Mouse (Mus musculus) telencephalon, adult 2 months (tissue): ENCODE results near the gene Vmn2r78.
"Not testable (repeated sequence)": the region's sequence is repeated elsewhere in the genome, so short reads cannot be mapped to it uniquely, and the experiment has no call there.

Experiments
- DNase-seq: peaks from one replicate; pipeline ENCODE4 v3.0.0-alpha.2; 2011; ENCODE audit warnings: low read depth, low spot score

Vmn2r78 gene

DNA sequence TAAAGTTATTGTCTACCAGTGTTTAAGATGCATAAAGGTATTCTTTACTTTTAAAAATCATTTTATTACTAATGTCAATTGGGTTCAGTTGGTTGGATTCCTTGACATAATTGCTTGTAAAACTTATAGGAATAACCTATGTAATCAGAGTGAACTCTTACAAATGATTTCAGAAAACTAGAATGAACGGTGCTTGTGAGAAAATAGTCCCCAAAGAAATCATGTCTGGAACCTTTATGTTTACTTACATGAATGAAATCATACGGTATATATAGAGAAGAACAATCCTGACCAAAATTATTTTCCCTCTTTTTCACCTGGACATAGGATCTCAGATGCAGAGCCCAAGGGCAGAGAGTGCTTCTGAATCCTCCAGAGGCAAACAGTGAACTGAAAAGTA is at the start of gene Vmn2r78:
Gene Vmn2r78, plus strand, starts transcription at position 301 of the 400 bp plus-strand sequence.
- DNase-seq: not testable (repeated sequence)

DNA sequence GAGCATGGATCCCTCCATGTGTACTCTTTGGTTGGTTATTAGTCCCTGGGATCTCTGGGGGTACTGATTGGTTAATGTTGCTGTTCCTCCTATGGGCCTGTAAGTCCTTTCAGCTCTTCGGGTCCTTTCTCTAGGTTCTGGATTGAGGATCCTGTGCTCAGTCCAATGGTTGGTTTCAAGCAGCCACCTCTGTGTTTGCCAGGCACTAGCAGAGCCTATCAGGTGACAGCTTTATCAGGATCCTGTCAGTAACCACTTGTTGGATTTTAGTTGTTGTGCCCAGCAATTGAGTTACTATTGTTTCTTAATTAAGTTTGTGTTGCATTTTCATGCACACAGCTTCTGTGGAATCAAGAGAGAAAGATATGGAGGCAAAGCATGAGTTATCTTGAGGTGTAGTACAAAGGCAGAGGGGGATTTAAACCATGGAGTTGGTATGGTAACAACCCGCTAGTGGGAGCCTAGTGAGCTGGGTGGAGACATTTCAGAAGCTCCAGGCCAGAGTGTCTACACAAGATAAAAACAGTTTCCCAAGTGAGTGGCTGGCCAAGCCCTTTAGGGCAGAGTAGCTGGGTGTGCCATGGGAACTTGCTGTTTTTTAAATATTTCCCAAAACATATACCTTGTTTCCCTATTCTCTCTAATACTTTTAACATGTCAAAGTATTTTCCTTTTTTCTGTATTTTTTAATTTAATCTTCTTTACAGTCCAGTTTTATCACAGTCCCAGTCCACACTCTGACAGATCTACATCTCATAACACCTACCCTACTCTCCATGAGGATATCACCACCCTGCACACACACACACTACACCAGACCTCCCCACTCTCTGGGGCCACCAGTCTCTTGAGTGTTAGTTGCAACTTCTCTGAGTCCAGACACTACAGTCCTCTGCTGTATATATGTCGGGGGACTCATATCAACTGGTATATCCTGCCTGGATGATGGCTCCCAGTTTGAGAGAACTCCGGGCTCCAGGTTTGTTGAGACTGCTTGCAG is 25.1 kb upstream of the Vmn2r78 start:
- DNase-seq: no peak

DNA sequence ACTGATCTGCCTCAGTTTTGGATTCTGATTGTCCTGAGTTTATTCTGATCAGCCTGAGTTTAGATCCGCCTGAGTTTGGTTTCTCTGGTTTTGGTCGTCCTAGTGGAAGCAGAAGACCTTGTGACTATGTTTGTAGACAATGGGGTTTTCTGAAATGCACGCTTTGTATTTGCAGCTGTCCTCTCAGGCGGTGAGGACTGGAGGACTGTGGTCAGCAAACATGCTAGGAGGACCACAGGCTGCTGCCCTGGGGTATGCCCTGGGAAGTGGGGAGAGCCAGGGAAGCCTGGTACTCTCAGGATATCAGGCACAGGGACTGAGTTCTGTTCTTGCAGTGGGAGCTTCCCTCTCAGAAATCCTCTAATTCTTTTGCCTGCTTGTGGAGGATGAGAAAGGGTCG is 22.4 kb downstream of the Vmn2r78 start:
- DNase-seq: no peak

DNA sequence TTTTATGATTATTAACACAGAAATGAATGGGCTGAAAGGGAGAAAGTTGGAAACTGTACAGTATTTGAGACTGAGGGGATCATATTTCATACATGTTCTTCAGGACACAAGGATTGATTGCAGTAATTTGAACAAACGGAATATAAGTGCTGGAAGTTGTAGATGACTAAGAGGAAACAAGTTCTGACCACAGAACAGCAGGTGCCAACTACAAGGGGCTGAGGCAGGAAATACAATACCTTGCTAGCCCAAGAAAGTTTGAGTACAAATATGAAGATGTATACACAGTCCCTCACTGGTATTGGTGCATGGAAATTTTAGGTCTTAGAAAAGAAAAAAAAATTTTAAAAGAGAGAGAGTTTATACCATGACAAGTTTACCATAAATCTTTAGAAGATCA is 79.8 kb downstream of the Vmn2r78 start:
- no peak for DNase-seq

- DNase-seq: not testable (repeated sequence)
Observed at GRCm38 (mm10) chr7:86995815-86996214, 80.9 kb downstream of the Vmn2r78 start, which contains the start of gene Vmn2r79. Gene Vmn2r79, plus strand, starts transcription at chr7:86996115.
